Mouse (Mus musculus) liver, embryonic 16.5 days (tissue): ENCODE measurements around the gene Eloa. TPM values are rescaled to one million over a fixed set of nuclear protein-coding genes. Genes with fewer than 3 reads are reported as not detected.

Experiments used
- ATAC-seq: fragments of 200-750 bp; cut with Nextera tagmentation; 2 replicates; pipeline ENCODE4 v1.8.0; 2017; ENCODE audit warnings: low read depth, mild to moderate bottlenecking, moderate number of reproducible peaks, moderate library complexity
- H3K27ac ChIP-seq: fragments of 300-500 bp; sonication (generic); 2 replicates; pipeline ENCODE4 v1.5.1; 2014; ENCODE audit warnings: mild to moderate bottlenecking, low read length
- H3K27me3 ChIP-seq: fragments of 300-500 bp; sonication (generic); 2 replicates; pipeline ENCODE4 v1.6.1; 2014; ENCODE audit warnings: low read depth, low read length, mixed read lengths; ENCODE audit not compliant: control insufficient read depth, insufficient read depth
- H3K36me3 ChIP-seq: fragments of 300-500 bp; sonication (generic); 2 replicates; pipeline ENCODE4 v1.6.1; 2014; ENCODE audit warnings: mild to moderate bottlenecking; ENCODE audit not compliant: control insufficient read depth, insufficient read depth
- H3K4me1 ChIP-seq: fragments of 300-500 bp; sonication (generic); 2 replicates; pipeline ENCODE4 v1.6.1; 2014; ENCODE audit warnings: low read depth, low read length, mixed read lengths; ENCODE audit not compliant: control insufficient read depth
- H3K4me2 ChIP-seq: fragments of 300-500 bp; sonication (generic); 2 replicates; pipeline ENCODE4 v1.6.1; 2014; ENCODE audit warnings: low read depth, low read length, mixed read lengths
- H3K4me3 ChIP-seq: fragments of 300-500 bp; sonication (generic); 2 replicates; pipeline ENCODE4 v1.5.1; 2014; ENCODE audit warnings: low read depth, mild to moderate bottlenecking, low read length
- H3K9ac ChIP-seq: fragments of 300-500 bp; sonication (generic); 2 replicates; pipeline ENCODE4 v1.6.1; 2014; ENCODE audit warnings: low read depth, low read length
- H3K9me3 ChIP-seq: fragments of 300-500 bp; sonication (generic); replicated peaks from 2 replicates; pipeline ENCODE4 v1.6.1; 2016; ENCODE audit warnings: low read length; ENCODE audit not compliant: control insufficient read depth
- WGBS: fragments of 180-500 bp; shearing (Covaris S2); extraction: QIAGEN DNeasy Blood & Tissue Kit; methylation state at CpG from one replicate; pipeline ENCODE4 v1.1.7; 2014; ENCODE audit not compliant: insufficient replicate concordance; 5-methylcytosine and 5-hydroxymethylcytosine counted together
- polyA plus RNA-seq: library from polyadenylated mRNA; unstranded; fragments of >200 nt; fragmentation: Nextera tagmentation; extraction: Ambion mirVana; gene quantifications from 2 replicates; pipeline ENCODE4 v1.2.1, GENCODE M21; 2015

Gene Eloa
- polyA plus RNA-seq, 1 experiment from 2014 or later, result 29.1 TPM

DNA sequence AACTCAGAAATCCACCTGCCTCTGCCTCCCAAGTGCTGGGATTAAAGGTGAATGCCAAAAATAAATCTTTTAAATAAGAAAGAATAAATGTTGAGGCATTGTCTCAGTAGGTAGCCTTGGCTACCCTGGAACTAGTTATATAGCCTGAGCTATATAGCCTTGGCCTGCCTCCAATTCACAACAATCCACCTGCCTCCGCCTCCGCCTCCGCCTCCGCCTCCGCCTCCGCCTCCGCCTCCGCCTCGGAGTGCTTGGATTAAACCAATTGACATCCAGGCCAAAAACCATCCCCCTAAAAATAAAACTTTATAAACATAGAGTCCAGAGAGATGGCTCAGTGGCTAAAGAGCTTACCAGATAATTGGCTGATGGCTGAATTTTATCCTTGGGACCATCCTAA lies 1.4 kb upstream of the Eloa start:
- H3K27ac ChIP-seq, result no peak overlapping the region
- no peak overlapping the region for H3K4me3 ChIP-seq
- no peaks in the 10 kb centered on the region for H3K36me3 ChIP-seq
- H3K9ac ChIP-seq, result no peak overlapping the region
- H3K27me3 ChIP-seq, result no peaks in the 10 kb centered on the region
- no peaks in the 10 kb centered on the region for H3K9me3 ChIP-seq
- ATAC-seq, result no peak
- peaks cover 29% of the 10 kb centered on the region for H3K4me1 ChIP-seq
- no peak overlapping the region for H3K4me2 ChIP-seq
- 96% methylated on average over 9 of the region's 9 CpGs for WGBS

DNA sequence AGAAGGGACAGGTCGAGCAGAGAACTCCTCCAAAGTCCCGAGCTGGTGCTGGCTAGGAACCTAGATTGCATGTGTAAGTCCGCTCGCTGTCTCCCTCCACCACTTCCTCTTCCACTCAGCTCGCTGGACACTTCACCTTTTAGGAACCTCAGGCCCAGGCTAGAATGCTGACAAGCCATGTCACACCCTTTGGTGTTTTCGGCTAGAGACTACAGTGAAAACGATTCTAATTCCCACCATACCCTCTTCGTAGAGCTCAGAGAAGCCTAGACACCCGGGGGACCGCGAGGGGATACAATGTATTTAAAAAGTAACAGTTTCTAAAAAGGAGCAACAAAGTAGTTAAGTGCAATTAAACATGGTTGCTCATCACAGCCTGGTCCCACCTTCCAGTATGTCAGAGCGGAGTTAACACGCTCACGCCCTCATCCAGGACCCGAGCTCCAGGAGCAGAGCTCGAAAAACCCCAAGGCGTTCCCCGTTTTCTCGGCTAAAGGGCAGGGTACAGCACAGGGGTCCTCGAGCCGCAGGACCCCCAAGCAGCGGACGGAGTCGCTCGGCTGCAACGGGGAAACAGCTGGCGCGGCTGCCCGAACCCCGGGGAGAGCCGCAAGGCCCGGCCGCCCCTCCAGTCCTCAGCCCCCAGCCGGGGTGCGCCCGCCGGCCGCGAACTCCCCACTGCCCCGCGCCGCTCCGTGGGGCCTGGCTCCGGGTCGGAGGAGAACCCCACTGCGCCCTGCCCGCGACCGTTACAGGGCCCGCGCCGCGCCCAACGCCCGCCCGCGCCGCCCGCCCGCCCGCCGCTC lies 617 bp downstream of the Eloa start:
- no peaks in the 10 kb centered on the region; the same call in 1 of the 2 replicates for H3K36me3 ChIP-seq
- no peaks in the 10 kb centered on the region for H3K9me3 ChIP-seq
- peaks cover 24% of the 10 kb centered on the region for H3K4me1 ChIP-seq
- H3K4me2 ChIP-seq, result peak overlapping the region; percentile 94
- H3K27ac ChIP-seq, result peak overlapping the region; percentile 96
- no peaks in the 10 kb centered on the region for H3K27me3 ChIP-seq
- ATAC-seq, result peak; percentile 54
- H3K4me3 ChIP-seq, result peak overlapping the region; percentile 100
- H3K9ac ChIP-seq, result peak overlapping the region; percentile 100
- WGBS, result under 1% methylated on average over 62 of the region's 62 CpGs

DNA sequence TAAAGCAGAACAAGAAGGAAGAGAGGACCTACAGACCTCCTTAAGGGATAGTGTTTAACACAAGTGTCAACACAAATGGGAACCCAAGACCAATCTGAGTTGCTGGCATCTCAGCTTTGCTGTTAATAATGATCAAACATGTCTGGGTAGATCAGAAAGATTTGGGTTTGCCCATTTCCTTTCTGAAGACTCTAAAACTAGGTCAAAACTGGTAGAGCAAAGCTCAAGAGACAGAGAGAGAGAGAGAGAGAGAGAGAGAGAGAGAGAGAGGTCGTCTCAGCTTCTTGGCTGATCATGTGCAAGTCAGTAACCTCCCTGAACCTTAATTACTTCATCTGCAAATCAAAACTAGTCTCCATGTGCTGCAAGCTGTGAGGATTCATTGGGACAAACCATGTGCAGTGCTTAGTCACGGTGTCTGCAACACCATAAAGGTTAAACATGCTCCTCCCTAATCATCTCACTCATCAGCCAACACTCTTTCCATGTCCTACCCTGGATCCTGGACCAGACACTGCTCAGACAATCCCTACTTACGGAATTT lies 5.4 kb downstream of the Eloa start:
- H3K27ac ChIP-seq, result no peak overlapping the region
- no peaks in the 10 kb centered on the region for H3K27me3 ChIP-seq
- WGBS, result 69% methylated on average over 3 of the region's 3 CpGs
- H3K9me3 ChIP-seq, result no peaks in the 10 kb centered on the region
- no peak overlapping the region for H3K4me2 ChIP-seq
- no peak overlapping the region for H3K9ac ChIP-seq
- no peak overlapping the region for H3K4me3 ChIP-seq
- no peak for ATAC-seq
- peaks cover 19% of the 10 kb centered on the region for H3K4me1 ChIP-seq
- peaks cover 21% of the 10 kb centered on the region for H3K36me3 ChIP-seq

DNA sequence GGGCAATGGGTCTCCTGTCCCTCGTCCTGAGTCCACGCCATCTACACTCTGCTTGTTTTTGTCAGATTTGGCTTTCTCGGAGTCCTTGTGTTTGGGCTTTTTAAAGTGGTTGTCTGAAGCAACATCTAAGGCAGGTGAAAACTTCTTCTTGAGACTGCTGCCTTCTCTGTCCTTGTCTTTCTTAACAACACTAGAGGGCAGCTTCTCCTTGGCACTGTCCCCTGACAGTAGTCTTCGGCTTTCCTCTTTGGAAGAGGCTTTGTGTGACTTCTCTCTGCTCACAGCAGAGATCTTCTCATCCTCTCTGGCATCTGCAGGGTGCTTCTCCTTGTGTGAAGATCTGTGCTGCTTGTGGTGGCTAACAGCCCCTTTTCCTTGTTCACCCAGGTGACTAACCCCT lies 11.0 kb downstream of the Eloa start:
- Histone ChIP-seq H3K36me3 (peaks cover 67% of the 10 kb centered on the region), H3K27me3 (no peaks in the 10 kb centered on the region), H3K4me3 (no peak overlapping the region), H3K27ac (no peak overlapping the region), H3K4me2 (no peak overlapping the region), H3K9me3 (no peaks in the 10 kb centered on the region), H3K9ac (no peak overlapping the region), H3K4me1 (peaks cover 2% of the 10 kb centered on the region; the same call in 1 of the 2 replicates)
- WGBS, result 88% methylated on average over 4 of the region's 4 CpGs
- no peak for ATAC-seq

DNA sequence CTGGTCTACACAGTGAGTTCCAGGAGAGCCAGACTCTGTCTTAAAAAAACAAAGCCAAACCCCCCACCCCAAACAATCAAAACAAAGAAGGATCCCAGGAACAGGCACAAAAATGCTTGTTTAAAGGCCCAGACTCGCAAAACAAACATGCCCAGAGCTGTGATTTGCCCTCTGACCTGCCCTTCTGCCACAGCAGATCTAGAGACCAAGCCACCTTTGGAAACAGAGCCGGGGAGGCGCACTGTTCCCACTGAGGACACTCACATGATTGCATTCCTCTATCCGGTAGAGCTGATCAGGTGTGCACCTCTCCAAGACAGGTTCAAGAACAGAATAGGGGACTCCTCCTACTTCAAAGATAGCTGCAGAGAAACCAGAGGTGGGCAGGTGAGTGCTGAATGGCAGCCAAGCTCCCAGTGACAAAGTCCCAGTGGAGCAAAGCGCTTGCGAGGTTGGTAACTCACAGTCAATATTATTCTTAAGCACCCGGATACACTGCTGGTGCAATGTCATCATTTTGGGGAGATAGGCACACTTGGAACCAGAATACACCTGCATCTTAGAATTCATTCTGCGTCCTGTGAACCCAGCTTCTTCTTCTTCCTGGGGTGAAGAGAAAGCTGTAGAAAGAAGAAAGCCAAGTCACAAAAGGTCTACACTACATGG lies 12.6 kb downstream of the Eloa start:
- peak; percentile 76 for ATAC-seq
- Histone ChIP-seq H3K9ac (no peak overlapping the region), H3K4me1 (peaks cover 2% of the 10 kb centered on the region; the same call in 1 of the 2 replicates), H3K4me3 (no peak overlapping the region), H3K36me3 (peaks cover 83% of the 10 kb centered on the region), H3K9me3 (no peaks in the 10 kb centered on the region), H3K27me3 (no peaks in the 10 kb centered on the region), H3K4me2 (no peak overlapping the region), H3K27ac (peak overlapping the region; percentile 65)
- WGBS, result 78% methylated on average over 8 of the region's 8 CpGs

DNA sequence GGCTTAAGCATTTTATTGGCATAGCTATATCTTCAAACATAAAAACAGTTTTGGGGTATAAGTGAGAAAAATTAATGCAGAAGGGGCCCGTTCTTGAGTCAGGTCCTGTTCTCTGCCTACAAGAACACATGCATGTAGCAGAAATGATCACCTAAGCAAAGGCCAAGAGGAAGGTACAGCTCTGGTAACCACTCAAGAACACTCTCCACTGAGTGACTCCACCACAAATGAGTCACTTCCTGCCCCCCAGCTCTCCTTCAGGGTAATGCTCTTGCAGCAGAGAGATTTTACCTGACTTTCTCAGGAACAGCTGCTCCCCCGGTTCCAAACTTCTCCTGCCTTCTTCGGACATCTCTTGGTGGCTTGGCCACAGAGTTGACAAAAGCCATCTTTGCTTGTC lies 14.7 kb downstream of the Eloa start:
- Histone ChIP-seq H3K36me3 (peaks cover 79% of the 10 kb centered on the region), H3K27me3 (no peaks in the 10 kb centered on the region), H3K4me3 (no peak overlapping the region), H3K9ac (no peak overlapping the region), H3K4me2 (no peak overlapping the region), H3K27ac (no peak overlapping the region), H3K9me3 (no peaks in the 10 kb centered on the region), H3K4me1 (peaks cover 2% of the 10 kb centered on the region; the same call in 1 of the 2 replicates)
- ATAC-seq, result no peak
- WGBS, result 75% methylated on average over 3 of the region's 3 CpGs

- no peak overlapping the region for H3K9ac ChIP-seq
- H3K36me3 ChIP-seq, result peaks cover 60% of the 10 kb centered on the region
- H3K27ac ChIP-seq, result no peak overlapping the region
- H3K4me2 ChIP-seq, result no peak overlapping the region
- WGBS, result 78% methylated on average over 2 of the region's 2 CpGs
- no peaks in the 10 kb centered on the region for H3K27me3 ChIP-seq
- no peak for ATAC-seq
- H3K4me3 ChIP-seq, result no peak overlapping the region
- H3K9me3 ChIP-seq, result no peaks in the 10 kb centered on the region
- peaks cover 2% of the 10 kb centered on the region; the same call in 1 of the 2 replicates for H3K4me1 ChIP-seq
These were observed 16.6 kb downstream of the Eloa start for GRCm38 (mm10) chr4:136004921-136005320.

- 79% methylated on average over 5 of the region's 5 CpGs for WGBS
- Histone ChIP-seq H3K4me2 (no peak overlapping the region), H3K27me3 (no peaks in the 10 kb centered on the region), H3K4me3 (no peak overlapping the region), H3K9me3 (no peaks in the 10 kb centered on the region), H3K9ac (no peak overlapping the region), H3K4me1 (no peaks in the 10 kb centered on the region), H3K36me3 (peaks cover 53% of the 10 kb centered on the region), H3K27ac (no peak overlapping the region)
- no peak for ATAC-seq
These were observed 17.4 kb downstream of the Eloa start for GRCm38 (mm10) chr4:136004107-136004675.
